Mouse (Mus musculus): ENCODE data around the gene Sec14l1.

GRCm38 (mm10) chr11:117151461-117151860 is 36.5 kb downstream of the Sec14l1 start:
- TF ChIP-seq CTCF (IDR thresholded peaks at IDR 0.05; ENCODE audit: low read depth) (no peak), EP300 (IDR thresholded peaks at IDR 0.05; ENCODE audit: low read depth) (no peak)
